Mouse (Mus musculus) neural tube, embryonic 14.5 days (tissue): ENCODE data around the gene Pde5a. TPM values are rescaled to one million over a fixed set of nuclear protein-coding genes. Genes with fewer than 3 reads are reported as not detected.
A peak's percentile ranks its signal among the peaks of the same experiment; 100 is the strongest.

ENCODE experiments used
- ATAC-seq: fragments of 200-750 bp; cut with Nextera tagmentation; 2 replicates; pipeline ENCODE4 v1.8.0; 2017; ENCODE audit warnings: low read depth, mild to moderate bottlenecking, moderate TSS enrichment, moderate library complexity
- H3K27ac ChIP-seq: fragments of 300-500 bp; sonication (generic); 2 replicates; pipeline ENCODE4 v1.5.1; 2014; ENCODE audit warnings: low read depth, mild to moderate bottlenecking, control low read depth, low read length, moderate library complexity, mixed read lengths
- H3K27me3 ChIP-seq: fragments of 300-500 bp; sonication (generic); 2 replicates; pipeline ENCODE4 v1.6.1; 2014; ENCODE audit warnings: low read length; ENCODE audit not compliant: control insufficient read depth, insufficient read depth
- H3K36me3 ChIP-seq: fragments of 300-500 bp; sonication (generic); 2 replicates; pipeline ENCODE4 v1.6.1; 2014; ENCODE audit warnings: low read length, mixed read lengths; ENCODE audit not compliant: control insufficient read depth, insufficient read depth
- H3K4me1 ChIP-seq: fragments of 300-500 bp; sonication (generic); 2 replicates; pipeline ENCODE4 v1.6.1; 2014; ENCODE audit warnings: low read length; ENCODE audit not compliant: control insufficient read depth, insufficient read depth
- H3K4me2 ChIP-seq: fragments of 300-500 bp; sonication (generic); 2 replicates; pipeline ENCODE4 v1.6.1; 2014; ENCODE audit warnings: mild to moderate bottlenecking, low read depth, low read length, control low read depth
- H3K4me3 ChIP-seq: fragments of 300-500 bp; sonication (generic); 2 replicates; pipeline ENCODE4 v1.5.1; 2014; ENCODE audit warnings: low read depth, low read length, control low read depth, mixed read lengths
- H3K9ac ChIP-seq: fragments of 300-500 bp; sonication (generic); replicated peaks from 2 replicates; pipeline ENCODE4 v1.6.1; 2014; ENCODE audit warnings: low read depth, mild to moderate bottlenecking, control low read depth, low read length, mixed read lengths
- H3K9me3 ChIP-seq: fragments of 300-500 bp; sonication (generic); 2 replicates; pipeline ENCODE4 v1.6.1; 2016; ENCODE audit warnings: low read length; ENCODE audit not compliant: control insufficient read depth
- WGBS: fragments of 180-500 bp; shearing (Covaris S2); extraction: QIAGEN DNeasy Blood & Tissue Kit; methylation state at CpG from one replicate; pipeline ENCODE4 v1.1.7; 2014; 5-methylcytosine and 5-hydroxymethylcytosine counted together
- polyA plus RNA-seq: library from polyadenylated mRNA; unstranded; fragments of >200 nt; fragmentation: Nextera tagmentation; extraction: Ambion mirVana; gene quantifications from 2 replicates; pipeline ENCODE4 v1.2.1, GENCODE M21; 2014

The Pde5a gene
- polyA plus RNA-seq, 1 experiment from 2014 or later, result 1.7 TPM

- H3K36me3 ChIP-seq, result no peaks in the 10 kb centered on the region
- H3K27me3 ChIP-seq, result no peaks in the 10 kb centered on the region
- H3K27ac ChIP-seq, result no peak overlapping the region
- no peak for ATAC-seq
- WGBS, result 87% methylated on average over 4 of the region's 4 CpGs
- H3K4me2 ChIP-seq, result no peak overlapping the region
- H3K9ac ChIP-seq, result no peak overlapping the region
- no peak overlapping the region for H3K4me3 ChIP-seq
- no peaks in the 10 kb centered on the region for H3K9me3 ChIP-seq
- no peaks in the 10 kb centered on the region for H3K4me1 ChIP-seq
Observed at GRCm38 (mm10) chr3:122887505-122888301, 159.0 kb downstream of the Pde5a start.

- no peaks in the 10 kb centered on the region for H3K36me3 ChIP-seq
- no peaks in the 10 kb centered on the region for H3K9me3 ChIP-seq
- no peaks in the 10 kb centered on the region for H3K27me3 ChIP-seq
- ATAC-seq, result no peak
- H3K27ac ChIP-seq, result no peak overlapping the region
- no peak overlapping the region for H3K9ac ChIP-seq
- H3K4me3 ChIP-seq, result no peak overlapping the region
- WGBS, result 90% methylated on average over 5 of the region's 5 CpGs
- H3K4me1 ChIP-seq, result no peaks in the 10 kb centered on the region
- no peak overlapping the region for H3K4me2 ChIP-seq
Observed at GRCm38 (mm10) chr3:122888371-122888819, 159.6 kb downstream of the Pde5a start.

- 94% methylated on average over 3 of the region's 3 CpGs for WGBS
- ATAC-seq, result no peak
Observed at GRCm38 (mm10) chr3:122894772-122895171, 166.0 kb downstream of the Pde5a start, which contains the start of gene Fabp2. Gene Fabp2, plus strand, starts transcription at chr3:122895072.

GRCm38 (mm10) chr3:122895189-122895731 lies 166.5 kb downstream of the Pde5a start:
- ATAC-seq, result no peak
- no peaks in the 10 kb centered on the region for H3K27me3 ChIP-seq
- no peaks in the 10 kb centered on the region for H3K36me3 ChIP-seq
- H3K4me2 ChIP-seq, result no peak overlapping the region
- no peak overlapping the region for H3K4me3 ChIP-seq
- WGBS, result 93% methylated on average over 11 of the region's 11 CpGs
- no peak overlapping the region for H3K9ac ChIP-seq
- H3K27ac ChIP-seq, result no peak overlapping the region
- no peaks in the 10 kb centered on the region for H3K4me1 ChIP-seq
- no peaks in the 10 kb centered on the region for H3K9me3 ChIP-seq

More at GRCm38 (mm10) chr3:122894772-122895171, 166.0 kb downstream of the Pde5a start, which contains the start of gene Fabp2:
- Histone ChIP-seq H3K4me2 (no peak within 1 kb of the TSS), H3K9ac (no peak within 1 kb of the TSS), H3K9me3 (no peaks in the 10 kb centered on the region), H3K36me3 (no peaks in the 10 kb centered on the region), H3K4me3 (no peak within 1 kb of the TSS), H3K27ac (no peak within 1 kb of the TSS), H3K4me1 (no peaks in the 10 kb centered on the region), H3K27me3 (no peaks in the 10 kb centered on the region)

- H3K9ac ChIP-seq, result no peak overlapping the region
- ATAC-seq, result no peak
- H3K4me3 ChIP-seq, result no peak overlapping the region
- WGBS, result 64% methylated on average over 6 of the region's 6 CpGs
- no peaks in the 10 kb centered on the region for H3K4me1 ChIP-seq
- no peaks in the 10 kb centered on the region for H3K36me3 ChIP-seq
- H3K9me3 ChIP-seq, result no peaks in the 10 kb centered on the region
- no peaks in the 10 kb centered on the region for H3K27me3 ChIP-seq
- no peak overlapping the region for H3K4me2 ChIP-seq
- no peak overlapping the region for H3K27ac ChIP-seq
Observed at GRCm38 (mm10) chr3:122898254-122898653, 169.5 kb downstream of the Pde5a start.

GRCm38 (mm10) chr3:122903746-122904433 lies 175.1 kb downstream of the Pde5a start:
- no peak overlapping the region for H3K4me2 ChIP-seq
- 46% methylated on average over 12 of the region's 12 CpGs for WGBS
- no peak overlapping the region for H3K27ac ChIP-seq
- H3K4me3 ChIP-seq, result no peak overlapping the region
- H3K27me3 ChIP-seq, result no peaks in the 10 kb centered on the region
- H3K4me1 ChIP-seq, result no peaks in the 10 kb centered on the region
- H3K9ac ChIP-seq, result no peak overlapping the region
- no peaks in the 10 kb centered on the region for H3K9me3 ChIP-seq
- peak; percentile 77; the same call in 1 of the 2 replicates for ATAC-seq
- H3K36me3 ChIP-seq, result no peaks in the 10 kb centered on the region

- no peak overlapping the region for H3K27ac ChIP-seq
Observed at GRCm38 (mm10) chr3:122907841-122908240, 179.1 kb downstream of the Pde5a start.

More at GRCm38 (mm10) chr3:122907841-122908240, 179.1 kb downstream of the Pde5a start:
- no peak overlapping the region for H3K9ac ChIP-seq
- no peaks in the 10 kb centered on the region for H3K27me3 ChIP-seq
- no peak overlapping the region for H3K4me3 ChIP-seq
- H3K9me3 ChIP-seq, result no peaks in the 10 kb centered on the region
- ATAC-seq, result no peak
- H3K36me3 ChIP-seq, result no peaks in the 10 kb centered on the region
- 86% methylated on average over 2 of the region's 2 CpGs for WGBS
- H3K4me2 ChIP-seq, result no peak overlapping the region
- no peaks in the 10 kb centered on the region for H3K4me1 ChIP-seq
